Mouse (Mus musculus) C2C12 (cell line): ENCODE measurements around the gene Knstrn. TPM values are rescaled to one million over a fixed set of nuclear protein-coding genes. Genes with fewer than 3 reads are reported as not detected.
A peak's percentile ranks its signal among the peaks of the same experiment; 100 is the strongest.

Experiments
- H3K27me3 ChIP-seq: one replicate; pipeline ENCODE4 v1.6.1; 2011; ENCODE audit not compliant: control insufficient read depth, insufficient read depth, insufficient read length
- H3K36me3 ChIP-seq: one replicate; pipeline ENCODE4 v1.6.1; 2011; ENCODE audit not compliant: control insufficient read depth, insufficient read depth
- H3K4me3 ChIP-seq: one replicate; pipeline ENCODE4 v1.5.1; 2011; ENCODE audit warnings: mild to moderate bottlenecking, control low read depth; ENCODE audit not compliant: poor library complexity, insufficient read depth, severe bottlenecking
- H3K79me2 ChIP-seq: one replicate; pipeline ENCODE4 v1.6.1; 2011; ENCODE audit not compliant: control insufficient read depth, insufficient read depth
- H3K79me3 ChIP-seq: one replicate; pipeline ENCODE4 v1.6.1; 2011; ENCODE audit warnings: low read depth, control low read depth
- H3ac ChIP-seq: one replicate; pipeline ENCODE3; 2011; ENCODE audit warnings: low read depth; ENCODE audit not compliant: control insufficient read depth, insufficient read length
- CEBPB ChIP-seq: IDR thresholded peaks from one replicate; pipeline ENCODE4 v1.6.1; 2011; ENCODE audit warnings: low read depth, mild to moderate bottlenecking, control low read depth, moderate library complexity
- CTCF ChIP-seq: IDR thresholded peaks from one replicate; pipeline ENCODE4 v1.5.1; 2011; ENCODE audit not compliant: control insufficient read depth, insufficient read depth, insufficient read length
- FOSL1 ChIP-seq: IDR thresholded peaks from one replicate; pipeline ENCODE4 v1.8.0; 2011; ENCODE audit warnings: mild to moderate bottlenecking, low read length; ENCODE audit not compliant: poor library complexity, insufficient read depth, severe bottlenecking
- MAX ChIP-seq: IDR thresholded peaks from one replicate; pipeline ENCODE4 v1.6.1; 2011; ENCODE audit warnings: mild to moderate bottlenecking, control low read depth
- MYOD1 ChIP-seq: IDR thresholded peaks from one replicate; pipeline ENCODE4 v1.6.1; 2011; ENCODE audit warnings: low read depth; ENCODE audit not compliant: control insufficient read depth, insufficient read length
- MYOG ChIP-seq: IDR thresholded peaks from one replicate; pipeline ENCODE4 v1.6.1; 2011; ENCODE audit not compliant: control insufficient read depth, insufficient read length; ENCODE audit errors: extremely low read depth
- USF1 ChIP-seq: IDR thresholded peaks from one replicate; pipeline ENCODE4 v1.6.1; 2011; ENCODE audit warnings: low read depth, mild to moderate bottlenecking, control low read depth, moderate library complexity
- long read RNA-seq, 2 experiments: library from polyadenylated mRNA; unstranded; transcript quantifications; one replicate each; pipeline ENCODE4 v2.0.0; 2019 to 2020
- polyA plus RNA-seq: library from polyadenylated mRNA; unstranded; fragments of >200 nt; fragmentation: generic; extraction: Trizol; gene quantifications from one replicate; pipeline ENCODE4 v1.2.1, GENCODE M21; 2012; ENCODE audit warnings: missing spikeins

Gene Knstrn
- 76.0 TPM for polyA plus RNA-seq
- long read RNA-seq, experiment 1, full-length matches to known transcripts = 65 of 72 reads
- long read RNA-seq, experiment 1, partial matches to known transcripts = 2 of 72 reads
- long read RNA-seq, experiment 1, other reads (novel, unspliced or antisense) = 5 of 72 reads
- long read RNA-seq, experiment 2, full-length matches to known transcripts = 223 of 239 reads
- long read RNA-seq, experiment 2, partial matches to known transcripts = 2 of 239 reads
- long read RNA-seq, experiment 2, other reads (novel, unspliced or antisense) = 14 of 239 reads

- TF ChIP-seq MYOG (no peak), CTCF (no peak), MAX (no peak), MYOD1 (no peak), USF1 (no peak), FOSL1 (no peak), CEBPB (no peak)
- peak within 1 kb of the TSS; percentile 94 for H3ac ChIP-seq
- no peaks in the 10 kb centered on the region for H3K27me3 ChIP-seq
- peaks cover 5% of the 10 kb centered on the region for H3K79me3 ChIP-seq
- H3K79me2 ChIP-seq = peaks cover 26% of the 10 kb centered on the region
- peaks cover 23% of the 10 kb centered on the region for H3K36me3 ChIP-seq
- H3K4me3 ChIP-seq = peak within 1 kb of the TSS; percentile 66
Observed at GRCm38 (mm10) chr2:118813981-118814836, at the start of gene Knstrn. Gene Knstrn (plus strand): TSS chr2:118814003.

- Histone ChIP-seq H3K79me3 (peaks cover 10% of the 10 kb centered on the region), H3K79me2 (peaks cover 33% of the 10 kb centered on the region), H3K4me3 (no peak overlapping the region), H3K36me3 (peaks cover 14% of the 10 kb centered on the region), H3K27me3 (no peaks in the 10 kb centered on the region), H3ac (no peak overlapping the region)
- TF ChIP-seq FOSL1 (no peak), CTCF (peak; percentile 11), USF1 (no peak)
Observed at GRCm38 (mm10) chr2:118764094-118764831, 49.5 kb upstream of the Knstrn start.

GRCm38 (mm10) chr2:118764875-118765274, 48.9 kb upstream of the Knstrn start:
- no peak for TF ChIP-seq FOSL1
- no peak for TF ChIP-seq CEBPB
- no peak for TF ChIP-seq MYOG
- TF ChIP-seq MAX = no peak
- no peak for TF ChIP-seq MYOD1
- TF ChIP-seq CTCF = no peak
- no peak for TF ChIP-seq USF1
- no peaks in the 10 kb centered on the region for H3K27me3 ChIP-seq
- H3K79me3 ChIP-seq = peaks cover 8% of the 10 kb centered on the region
- H3K79me2 ChIP-seq = peaks cover 27% of the 10 kb centered on the region
- peaks cover 8% of the 10 kb centered on the region for H3K36me3 ChIP-seq
- no peak overlapping the region for H3ac ChIP-seq
- no peak overlapping the region for H3K4me3 ChIP-seq

GRCm38 (mm10) chr2:118766041-118767033, 47.5 kb upstream of the Knstrn start:
- Histone ChIP-seq H3K79me3 (peaks cover 2% of the 10 kb centered on the region), H3K36me3 (no peaks in the 10 kb centered on the region), H3K79me2 (peaks cover 13% of the 10 kb centered on the region), H3ac (no peak overlapping the region), H3K4me3 (no peak overlapping the region), H3K27me3 (no peaks in the 10 kb centered on the region)
- TF ChIP-seq CEBPB (no peak), FOSL1 (no peak), MYOD1 (peak; percentile 98), MAX (no peak), USF1 (no peak)

- H3K79me3 ChIP-seq = no peaks in the 10 kb centered on the region
- no peak within 1 kb of the TSS for H3K4me3 ChIP-seq
- H3ac ChIP-seq = no peak within 1 kb of the TSS
- H3K36me3 ChIP-seq = no peaks in the 10 kb centered on the region
- no peaks in the 10 kb centered on the region for H3K27me3 ChIP-seq
- H3K79me2 ChIP-seq = no peaks in the 10 kb centered on the region
- no peak for TF ChIP-seq CTCF
- TF ChIP-seq FOSL1 = no peak
- no peak for TF ChIP-seq MYOD1
- TF ChIP-seq USF1 = no peak
- no peak for TF ChIP-seq MAX
- TF ChIP-seq MYOG = no peak
- no peak for TF ChIP-seq CEBPB
Observed at GRCm38 (mm10) chr2:118772158-118772874, 41.5 kb upstream of the Knstrn start, which contains the start of gene Phgr1. Gene Phgr1 (plus strand): TSS chr2:118772769.
